Mouse (Mus musculus) kidney, adult 2 months (tissue): ENCODE measurements around the gene Tmbim4.

Source experiments
- CTCF ChIP-seq: fragments of 200-500 bp; conservative IDR thresholded peaks from 2 replicates; pipeline ENCODE4 v1.5.1; 2011; ENCODE audit warnings: low read depth, mild to moderate bottlenecking, control low read depth, low read length, moderate library complexity, mixed read lengths; ENCODE audit not compliant: insufficient read depth, insufficient read length
- POLR2A ChIP-seq: fragments of 200-500 bp; IDR thresholded peaks from one replicate; pipeline ENCODE4 v1.6.1; 2011; ENCODE audit warnings: low read depth, low read length, control low read depth

DNA sequence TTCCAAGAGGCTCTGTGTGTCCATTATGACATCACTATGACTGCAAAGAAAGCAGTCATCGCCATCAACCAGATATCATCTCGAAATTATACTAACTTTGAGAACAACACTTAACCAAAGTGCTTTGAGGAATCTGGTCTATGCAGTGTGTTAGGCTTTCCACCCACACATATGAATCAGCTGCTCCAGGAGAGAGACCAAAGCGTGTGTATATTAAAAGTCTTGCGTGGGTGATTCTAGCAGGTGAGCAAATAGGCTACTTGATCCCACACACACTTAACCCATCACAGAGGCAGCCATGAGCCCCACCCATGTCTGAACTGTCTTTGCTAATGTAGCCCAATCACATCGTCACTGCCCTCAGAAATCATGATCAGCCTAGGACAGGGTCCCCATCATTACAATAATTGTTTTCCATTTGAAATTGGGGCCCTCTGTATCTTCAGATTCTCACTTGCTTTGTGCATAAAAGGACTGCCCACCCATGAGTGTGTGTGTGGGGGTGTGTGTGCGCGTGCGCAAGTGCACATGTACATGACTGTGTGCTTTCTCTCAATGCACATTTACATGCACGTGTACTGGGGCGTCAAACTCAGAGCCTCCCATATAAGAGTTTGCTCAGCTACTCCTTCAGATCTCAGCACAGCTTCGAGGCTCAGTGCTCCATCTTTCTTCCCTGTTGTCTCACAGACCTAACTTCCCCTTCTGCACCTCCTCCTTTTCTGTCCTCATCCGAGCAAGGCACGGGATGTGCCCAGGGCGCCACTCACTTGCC lies 4.1 kb upstream of the Tmbim4 start:
- TF ChIP-seq CTCF = no peak
- TF ChIP-seq POLR2A = no peak
